Mouse (Mus musculus) MEL (cell line): ENCODE results near the gene Foxd2. TPM values are rescaled to one million over a fixed set of nuclear protein-coding genes. Genes with fewer than 3 reads are reported as not detected.
A peak's percentile ranks its signal among the peaks of the same experiment; 100 is the strongest.

ENCODE experiments used
- DNase-seq: peaks from one replicate; pipeline ENCODE4 v3.0.0; 2011; ENCODE audit warnings: low read depth, low spot score
- H3K27ac ChIP-seq: 2 replicates; pipeline ENCODE4 v1.5.1; 2012; ENCODE audit warnings: low read depth, mild to moderate bottlenecking, control low read depth, low read length, moderate library complexity; ENCODE audit not compliant: control insufficient read depth
- H3K27me3 ChIP-seq, 2 experiments: fragments of 150-350 bp in 1 of 2; sonication (generic) in 1 of 2; 2 replicates each; pipeline ENCODE4 v1.6.1; 2012; ENCODE audit warnings: low read length in 2 of 2, mild to moderate bottlenecking in 2 of 2, improper control_type of control experiment in 1 of 2, moderate library complexity in 1 of 2; ENCODE audit not compliant: insufficient read depth in 2 of 2, control insufficient read depth in 1 of 2
- H3K36me3 ChIP-seq, 2 experiments: 2 replicates each; pipeline ENCODE4 v1.6.1; 2012 to 2014; ENCODE audit warnings: low read length in 2 of 2, improper control_type of control experiment in 1 of 2, inconsistent platforms in 1 of 2, mild to moderate bottlenecking in 1 of 2; ENCODE audit not compliant: insufficient read depth in 2 of 2, control insufficient read depth in 1 of 2
- H3K4me1 ChIP-seq, 2 experiments: fragments of 150-350 bp in 1 of 2; sonication (generic) in 1 of 2; 2 replicates each; pipeline ENCODE4 v1.6.1; 2012; ENCODE audit warnings: low read length in 2 of 2, improper control_type of control experiment in 1 of 2, mild to moderate bottlenecking in 1 of 2; ENCODE audit not compliant: insufficient read depth in 2 of 2, control insufficient read depth in 1 of 2
- H3K4me3 ChIP-seq, 2 experiments: fragments of 150-350 bp in 1 of 2; sonication (generic) in 1 of 2; 2 replicates each; pipeline ENCODE4 v1.5.1; 2012; ENCODE audit warnings: low read depth in 2 of 2, low read length in 2 of 2, mild to moderate bottlenecking in 2 of 2, moderate library complexity in 2 of 2, control low read depth in 1 of 2, improper control_type of control experiment in 1 of 2; ENCODE audit not compliant: control insufficient read depth in 1 of 2, insufficient read depth in 1 of 2
- H3K79me2 ChIP-seq: 2 replicates; pipeline ENCODE4 v1.6.1; 2012; ENCODE audit warnings: mild to moderate bottlenecking, low read length, moderate library complexity; ENCODE audit not compliant: control insufficient read depth, poor library complexity, insufficient read depth
- H3K9ac ChIP-seq: 2 replicates; pipeline ENCODE4 v1.6.1; 2012; ENCODE audit warnings: low read depth, mild to moderate bottlenecking, control low read depth, low read length, moderate library complexity; ENCODE audit not compliant: control insufficient read depth, poor library complexity, severe bottlenecking
- H3K9me3 ChIP-seq: fragments of 150-350 bp; sonication (generic); replicated peaks from 2 replicates; pipeline ENCODE4 v1.6.1; 2012; ENCODE audit warnings: mild to moderate bottlenecking, low read length, improper control_type of control experiment, moderate library complexity; ENCODE audit not compliant: insufficient read depth
- BHLHE40 ChIP-seq: IDR thresholded peaks from 2 replicates; pipeline ENCODE4 v1.6.1; 2012; ENCODE audit warnings: low read depth, mild to moderate bottlenecking, inconsistent platforms, low read length, improper control_type of control experiment, borderline replicate concordance
- CHD1 ChIP-seq: IDR thresholded peaks from 2 replicates; pipeline ENCODE4 v1.6.1; 2012; ENCODE audit warnings: low read depth, mild to moderate bottlenecking, inconsistent platforms, low read length, improper control_type of control experiment
- CHD2 ChIP-seq: IDR thresholded peaks from 2 replicates; pipeline ENCODE4 v1.6.1; 2011; ENCODE audit warnings: low read length, improper control_type of control experiment
- E2F4 ChIP-seq: IDR thresholded peaks from 2 replicates; pipeline ENCODE4 v1.6.1; 2011; ENCODE audit warnings: low read depth, low read length, improper control_type of control experiment, borderline replicate concordance
- ELF1 ChIP-seq: IDR thresholded peaks from 2 replicates; pipeline ENCODE4 v1.6.1; 2014; ENCODE audit warnings: low read depth, mild to moderate bottlenecking, inconsistent platforms, low read length, improper control_type of control experiment, moderate library complexity
- EP300 ChIP-seq, 2 experiments: IDR thresholded peaks; 2 replicates each; pipeline ENCODE4 v1.6.1; 2011; ENCODE audit warnings: improper control_type of control experiment in 2 of 2, low read length in 2 of 2, low read depth in 1 of 2, mild to moderate bottlenecking in 1 of 2
- GATA1 ChIP-seq: IDR thresholded peaks from 2 replicates; pipeline ENCODE4 v1.6.1; 2011; ENCODE audit warnings: low read depth, low read length, improper control_type of control experiment
- HCFC1 ChIP-seq: IDR thresholded peaks from 2 replicates; pipeline ENCODE4 v1.6.1; 2012; ENCODE audit warnings: low read depth, mild to moderate bottlenecking, inconsistent platforms, low read length, improper control_type of control experiment, moderate library complexity
- JUND ChIP-seq: IDR thresholded peaks from 2 replicates; pipeline ENCODE4 v1.6.1; 2011; ENCODE audit warnings: low read depth, mild to moderate bottlenecking, improper control_type of control experiment, low read length
- MAFK ChIP-seq: IDR thresholded peaks from 2 replicates; pipeline ENCODE4 v1.6.1; 2011; ENCODE audit warnings: low read depth, mild to moderate bottlenecking, low read length, improper control_type of control experiment, borderline replicate concordance
- MEF2A ChIP-seq: IDR thresholded peaks from 2 replicates; pipeline ENCODE4 v1.6.1; 2014; ENCODE audit warnings: low read depth, mild to moderate bottlenecking, inconsistent platforms, low read length, improper control_type of control experiment; ENCODE audit not compliant: poor library complexity, insufficient replicate concordance, severe bottlenecking; ENCODE audit errors: extremely low read depth
- MYB ChIP-seq: IDR thresholded peaks from 2 replicates; pipeline ENCODE4 v1.6.1; 2011; ENCODE audit warnings: mild to moderate bottlenecking, low read depth, low read length, improper control_type of control experiment
- MYC ChIP-seq: IDR thresholded peaks from 2 replicates; pipeline ENCODE4 v1.6.1; 2011; ENCODE audit warnings: low read depth, mild to moderate bottlenecking, low read length, improper control_type of control experiment, moderate library complexity
- POLR2A ChIP-seq, 2 experiments: IDR thresholded peaks; 2 replicates each; pipeline ENCODE4 v1.6.1; 2011 to 2012; ENCODE audit warnings: low read length in 2 of 2, mild to moderate bottlenecking in 2 of 2, control low read depth in 1 of 2, improper control_type of control experiment in 1 of 2, low read depth in 1 of 2, moderate library complexity in 1 of 2; ENCODE audit not compliant: control insufficient read depth in 1 of 2, insufficient read depth in 1 of 2, poor library complexity in 1 of 2
- POLR2AphosphoS5 ChIP-seq: IDR thresholded peaks from 2 replicates; pipeline ENCODE4 v1.6.1; 2012; ENCODE audit warnings: low read depth, borderline replicate concordance, mild to moderate bottlenecking, inconsistent platforms, low read length, moderate library complexity, mixed read lengths
- RAD21 ChIP-seq: IDR thresholded peaks from 2 replicates; pipeline ENCODE4 v1.6.1; 2011; ENCODE audit warnings: mild to moderate bottlenecking, low read depth, low read length, improper control_type of control experiment
- RCOR1 ChIP-seq: IDR thresholded peaks from 2 replicates; pipeline ENCODE4 v1.6.1; 2012; ENCODE audit warnings: low read depth, mild to moderate bottlenecking, inconsistent platforms, low read length, improper control_type of control experiment
- TBP ChIP-seq: IDR thresholded peaks from 2 replicates; pipeline ENCODE4 v1.8.0; 2011; ENCODE audit warnings: low read depth, low read length, improper control_type of control experiment
- TCF12 ChIP-seq: IDR thresholded peaks from 2 replicates; pipeline ENCODE4 v1.6.1; 2014; ENCODE audit warnings: low read depth, mild to moderate bottlenecking, inconsistent platforms, low read length, improper control_type of control experiment, moderate library complexity
- UBTF ChIP-seq: IDR thresholded peaks from 2 replicates; pipeline ENCODE4 v1.6.1; 2012; ENCODE audit warnings: low read depth, mild to moderate bottlenecking, inconsistent platforms, low read length, improper control_type of control experiment, moderate library complexity, borderline replicate concordance; ENCODE audit not compliant: insufficient read depth
- ZC3H11A ChIP-seq: IDR thresholded peaks from 2 replicates; pipeline ENCODE4 v1.6.1; 2012; ENCODE audit warnings: low read depth, mild to moderate bottlenecking, inconsistent platforms, low read length, improper control_type of control experiment
- ZMIZ1 ChIP-seq: IDR thresholded peaks from 2 replicates; pipeline ENCODE4 v1.6.1; 2012; ENCODE audit warnings: low read depth, mild to moderate bottlenecking, inconsistent platforms, low read length, improper control_type of control experiment, moderate library complexity
- polyA plus RNA-seq, 2 experiments: library from polyadenylated mRNA; stranded (reverse) in 1 of 2; unstranded in 1 of 2; fragments of >175 nt in 1 of 2; fragments of >200 nt in 1 of 2; gene quantifications; 2 replicates each; pipeline versions ENCODE4 v1.2.1 to v1.2.4; 2012; ENCODE audit warnings: low replicate concordance in 2 of 2, low read depth in 1 of 2; ENCODE audit not compliant: insufficient read length in 2 of 2, insufficient read depth in 1 of 2, missing spikeins in 1 of 2
- total RNA-seq: library from RNA; depleted of rRNA; stranded (reverse); fragments of 300-350 nt; gene quantifications from 2 replicates; pipeline ENCODE4 v1.2.3, GENCODE M21; 2012

The Foxd2 gene
- total and polyA plus RNA-seq, 3 experiments = 0.73 to 1.1 TPM; not detected in 1

DNA sequence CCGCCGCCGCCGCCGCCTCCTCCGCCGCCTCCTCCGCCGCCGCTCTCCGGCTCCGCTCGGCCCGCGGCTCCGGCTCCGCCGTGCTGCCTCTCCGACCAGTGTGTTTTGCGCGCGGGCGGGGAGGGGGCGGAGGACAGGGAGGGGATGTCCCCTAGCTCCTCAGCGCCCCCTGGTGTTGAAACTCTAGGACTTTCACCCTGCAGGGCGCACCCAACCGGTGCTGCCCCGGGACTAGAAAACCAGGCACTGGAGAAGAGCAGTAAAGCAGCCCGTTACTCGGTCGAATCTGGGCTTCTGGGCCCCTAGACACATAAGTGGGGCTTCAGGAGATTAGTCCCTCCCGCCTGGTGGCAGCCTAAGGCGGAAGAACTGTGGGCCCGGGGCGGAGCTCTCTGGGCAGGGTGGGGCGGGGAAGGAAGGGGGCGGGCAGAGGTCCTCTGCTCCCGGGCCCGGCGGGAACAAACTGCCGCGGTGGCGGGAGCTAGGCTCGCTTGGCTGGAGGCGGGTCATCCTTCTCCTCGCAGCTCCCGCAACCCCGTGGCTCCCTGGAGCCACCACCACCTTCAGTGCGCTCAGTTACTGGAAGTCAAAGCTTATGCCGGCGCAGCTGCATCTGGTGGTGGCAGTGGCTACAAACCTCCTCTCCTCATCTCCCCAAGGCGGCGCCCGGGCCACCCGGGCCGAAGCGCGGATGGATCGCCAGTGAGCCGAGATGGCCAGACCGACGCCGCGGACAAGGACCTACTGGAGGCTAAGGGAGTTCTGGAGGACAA, at the start of gene Foxd2 (continued):
- TF ChIP-seq HCFC1 = no peak; the same call in none of the 2 replicates
- 0 out of 2 replicates have a peak, but pooled peaks have one; percentile 3 for TF ChIP-seq TCF12
- TF ChIP-seq UBTF = 0 out of 2 replicates have a peak, but pooled peaks have one; percentile 65
- peak; percentile 8 for TF ChIP-seq RAD21

DNA sequence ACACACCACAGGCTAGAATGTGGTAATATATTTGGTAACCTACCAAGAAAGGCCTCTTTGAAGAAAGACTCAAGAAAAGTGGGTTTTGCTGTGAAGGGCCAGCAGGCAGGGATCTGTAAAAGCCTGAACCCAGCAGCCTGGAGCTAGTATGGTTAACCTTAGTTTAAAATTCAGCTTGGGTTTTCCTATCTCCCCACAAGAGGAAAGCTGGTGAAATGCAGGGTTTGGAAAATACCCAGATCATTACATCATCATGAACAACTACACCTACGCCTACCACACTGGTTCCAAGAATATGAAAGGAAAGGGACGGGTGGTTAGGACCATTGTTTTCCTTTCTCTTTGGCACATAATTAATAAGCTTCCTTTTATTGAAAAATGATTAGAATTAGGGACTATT, 49.6 kb upstream of the Foxd2 start:
- Histone ChIP-seq H3K27me3 (no peaks in the 10 kb centered on the region), H3K27ac (no peak overlapping the region), H3K9ac (no peak overlapping the region), H3K36me3 (peaks cover 2 to 7% of the 10 kb centered on the region in 2 experiments; a peak in 1 of 4 replicates), H3K4me1 (no peaks in the 10 kb centered on the region), H3K4me3 (no peak overlapping the region), H3K79me2 (no peaks in the 10 kb centered on the region), H3K9me3 (no peaks in the 10 kb centered on the region)
- DNase-seq = no peak
- TF ChIP-seq GATA1 (no peak), BHLHE40 (no peak), TCF12 (no peak), JUND (no peak), MAFK (no peak), MYC (no peak), MEF2A (no peak), ELF1 (no peak), TBP (no peak), ZMIZ1 (no peak), HCFC1 (no peak), RCOR1 (no peak), POLR2AphosphoS5 (no peak)

DNA sequence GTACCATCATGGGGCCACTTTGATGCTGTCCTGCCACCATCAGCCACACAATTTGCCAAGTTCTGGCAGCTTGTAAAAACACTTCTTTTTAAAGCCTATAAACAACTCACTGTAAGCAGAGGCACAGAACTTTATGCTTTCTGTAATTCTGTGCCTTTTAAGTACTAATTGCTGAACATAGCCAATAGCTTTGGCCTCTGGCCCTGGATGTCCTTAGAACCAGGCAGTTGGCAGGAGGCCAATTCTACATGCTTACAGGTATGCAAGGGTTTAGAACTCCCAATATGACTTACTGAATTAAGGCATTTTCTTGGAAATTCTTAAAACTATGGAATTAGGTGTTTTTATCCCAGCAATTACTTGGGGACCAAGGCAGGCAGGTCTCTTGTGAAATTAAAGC, 48.7 kb upstream of the Foxd2 start:
- Histone ChIP-seq H3K27me3 (no peaks in the 10 kb centered on the region), H3K9me3 (no peaks in the 10 kb centered on the region), H3K4me3 (no peak overlapping the region), H3K27ac (no peak overlapping the region), H3K4me1 (no peaks in the 10 kb centered on the region), H3K36me3 (0 out of 4 replicates have a peak, but pooled peaks cover 2 to 3% of the 10 kb centered on the region in 2 experiments), H3K79me2 (no peaks in the 10 kb centered on the region), H3K9ac (no peak overlapping the region)
- TF ChIP-seq POLR2A (IDR thresholded peaks at IDR 0.05; ENCODE audit: control insufficient read depth in 1 of 2, insufficient read depth in 1 of 2, low read depth in 1 of 2, low read length in 2 of 2, poor library complexity in 1 of 2) = no peak
- TF ChIP-seq ZMIZ1 = no peak
- no peak for TF ChIP-seq MYB
- TF ChIP-seq EP300 (IDR thresholded peaks at IDR 0.05; ENCODE audit: low read depth in 1 of 2, low read length in 2 of 2) = no peak
- no peak for TF ChIP-seq E2F4
- no peak for TF ChIP-seq CHD2
- no peak for TF ChIP-seq ZC3H11A
- TF ChIP-seq CHD1 = no peak
- no peak for DNase-seq
